Mouse (Mus musculus): Measurements from ENCODE around the gene Emc9.

Gene Emc9

DNA sequence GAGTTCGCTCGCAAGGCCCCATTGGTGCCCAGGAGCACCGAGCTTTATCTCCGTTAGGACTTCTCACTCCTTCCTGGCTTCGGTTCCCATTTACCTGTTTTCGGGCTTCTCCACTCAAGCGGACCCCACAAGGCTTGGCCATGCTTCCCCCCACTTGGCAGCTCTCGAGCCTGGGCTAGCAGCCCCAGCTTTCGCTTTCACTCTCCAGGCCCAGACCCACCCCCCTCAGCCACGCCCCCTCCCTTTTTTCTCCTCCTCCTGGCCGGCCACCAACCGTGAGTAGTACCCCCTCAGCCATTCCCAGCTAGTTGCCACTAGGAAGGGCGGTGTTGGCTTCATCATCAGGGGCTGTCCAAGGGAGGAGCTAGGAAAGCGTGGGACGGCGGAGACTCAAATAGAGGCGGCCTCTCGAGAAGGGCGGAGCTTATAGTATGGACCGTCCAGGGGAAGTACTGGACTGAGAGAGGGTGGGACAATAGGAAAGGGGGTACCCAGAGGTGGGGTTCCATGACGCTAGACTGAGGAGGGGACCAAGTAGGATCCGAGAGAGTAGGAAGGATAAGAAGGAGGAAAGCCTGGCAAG is 5.7 kb upstream of the Emc9 start, which contains the start of gene Psme2:
TSS of gene Psme2 (minus strand) at position 366 of the 583 bp plus-strand sequence.
- DNase-seq (ENCODE audit: low spot score), result peak; percentile 76

DNA sequence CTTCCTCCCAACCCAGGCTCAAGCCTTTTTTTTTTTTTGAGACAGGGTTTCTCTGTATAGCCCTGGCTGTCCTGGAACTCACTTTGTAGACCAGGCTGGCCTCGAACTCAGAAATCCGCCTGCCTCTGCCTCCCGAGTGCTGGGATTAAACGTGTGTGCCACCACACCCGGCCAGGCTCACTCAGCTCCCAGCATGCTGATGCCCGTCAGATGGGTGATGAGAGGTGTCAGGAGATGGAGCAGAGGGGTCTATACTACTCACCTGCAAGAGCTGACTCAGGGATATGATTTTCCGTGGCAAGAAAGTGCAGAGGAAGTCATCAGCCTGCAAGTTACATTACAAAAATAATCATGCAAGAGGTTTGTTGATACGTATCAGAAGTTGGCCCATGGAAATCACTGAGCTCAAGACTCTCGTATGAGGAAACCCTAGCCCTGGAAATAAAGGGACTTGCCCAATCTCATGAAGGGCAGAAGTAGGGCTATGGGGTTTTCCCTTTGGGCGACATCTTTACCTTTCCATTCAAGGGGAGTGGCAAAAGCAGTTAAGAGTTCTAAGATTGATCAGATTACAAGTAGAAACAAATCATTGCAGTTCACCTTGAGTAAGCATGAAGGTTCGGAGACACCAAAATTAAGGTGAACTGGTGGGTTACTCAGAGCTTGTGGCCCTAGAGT is 4.8 kb upstream of the Emc9 start:
- DNase-seq (ENCODE audit: low spot score), result no peak

DNA sequence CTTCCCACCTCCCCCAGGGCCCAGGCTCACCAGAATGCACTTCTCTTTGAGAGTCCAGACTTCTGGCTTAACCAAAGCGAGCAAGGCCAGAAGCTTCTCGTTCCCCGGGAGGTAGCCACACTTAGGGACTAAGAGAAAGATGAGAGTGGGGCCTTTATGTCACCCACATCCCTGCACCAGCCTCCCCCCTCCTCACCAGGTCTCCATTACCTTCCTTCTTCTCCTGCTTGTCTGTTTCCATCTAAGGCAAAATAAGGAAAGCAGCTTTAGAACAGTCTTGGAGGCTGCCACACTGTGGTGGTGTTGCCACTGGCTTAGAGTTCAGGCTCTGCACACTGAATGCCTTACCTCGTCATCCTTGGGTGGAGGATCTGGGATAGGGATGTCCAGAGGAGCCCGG is 4.2 kb upstream of the Emc9 start:
- no peak for DNase-seq (ENCODE audit: low spot score)

DNA sequence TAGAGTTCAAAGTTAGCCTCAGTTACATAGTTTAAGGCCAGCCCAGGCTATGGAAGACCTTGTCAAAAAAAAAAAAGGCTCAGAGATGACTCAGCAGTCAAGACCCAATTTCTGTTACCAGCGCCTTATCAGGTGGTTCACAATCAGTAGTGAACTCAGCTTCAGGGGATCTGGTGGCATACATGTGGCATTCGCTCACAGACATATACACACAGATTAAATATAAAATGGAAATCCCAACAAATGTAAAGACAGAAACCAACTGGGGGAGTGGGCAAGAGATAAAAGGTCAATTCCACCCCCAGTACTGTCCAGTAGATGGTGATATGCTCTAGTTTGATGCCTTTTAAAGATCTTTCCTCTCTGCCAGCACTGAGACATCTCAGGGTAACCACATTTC is 1.0 kb upstream of the Emc9 start:
- no peak for DNase-seq (ENCODE audit: low spot score)

DNA sequence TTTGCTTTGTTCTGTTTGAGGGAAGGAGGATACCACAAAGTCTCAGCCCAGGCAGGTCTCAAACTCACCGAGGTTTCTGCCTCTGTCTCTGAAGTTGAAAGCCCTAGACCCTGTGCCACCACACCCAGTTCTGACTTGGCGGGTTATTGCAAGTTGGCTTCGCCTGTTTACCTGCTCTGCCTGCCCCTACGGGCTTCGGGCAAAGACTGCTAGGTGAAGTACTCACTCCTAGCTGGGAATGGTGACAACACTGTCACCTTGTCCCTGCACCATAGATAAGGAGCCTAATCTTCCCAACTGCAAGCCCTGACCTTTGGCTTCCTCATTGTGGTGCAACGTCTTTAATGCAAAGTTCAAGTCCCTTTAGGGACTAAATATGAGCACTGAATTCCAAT is 461 bp upstream of the Emc9 start:
- no peak for DNase-seq (ENCODE audit: low spot score)

DNA sequence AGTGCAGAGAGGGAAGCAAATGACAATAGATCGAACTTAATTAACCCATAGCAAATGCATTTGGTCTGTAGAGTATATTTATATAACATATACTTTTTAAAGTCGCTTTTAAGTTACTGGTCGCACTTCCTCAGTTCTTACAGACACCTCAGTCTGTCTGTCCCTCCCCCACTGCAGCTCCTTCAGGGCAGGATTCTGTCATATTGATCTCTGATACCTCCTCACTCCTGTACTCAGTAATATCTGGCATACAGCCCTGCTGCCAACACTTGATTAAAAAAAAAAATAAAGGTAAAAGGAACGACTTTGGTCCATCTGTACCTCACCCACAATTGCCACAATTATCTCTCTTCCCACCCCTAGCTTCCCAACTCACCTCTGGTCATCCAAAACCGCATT is 800 bp downstream of the Emc9 start:
- no peak for DNase-seq (ENCODE audit: low spot score)

DNA sequence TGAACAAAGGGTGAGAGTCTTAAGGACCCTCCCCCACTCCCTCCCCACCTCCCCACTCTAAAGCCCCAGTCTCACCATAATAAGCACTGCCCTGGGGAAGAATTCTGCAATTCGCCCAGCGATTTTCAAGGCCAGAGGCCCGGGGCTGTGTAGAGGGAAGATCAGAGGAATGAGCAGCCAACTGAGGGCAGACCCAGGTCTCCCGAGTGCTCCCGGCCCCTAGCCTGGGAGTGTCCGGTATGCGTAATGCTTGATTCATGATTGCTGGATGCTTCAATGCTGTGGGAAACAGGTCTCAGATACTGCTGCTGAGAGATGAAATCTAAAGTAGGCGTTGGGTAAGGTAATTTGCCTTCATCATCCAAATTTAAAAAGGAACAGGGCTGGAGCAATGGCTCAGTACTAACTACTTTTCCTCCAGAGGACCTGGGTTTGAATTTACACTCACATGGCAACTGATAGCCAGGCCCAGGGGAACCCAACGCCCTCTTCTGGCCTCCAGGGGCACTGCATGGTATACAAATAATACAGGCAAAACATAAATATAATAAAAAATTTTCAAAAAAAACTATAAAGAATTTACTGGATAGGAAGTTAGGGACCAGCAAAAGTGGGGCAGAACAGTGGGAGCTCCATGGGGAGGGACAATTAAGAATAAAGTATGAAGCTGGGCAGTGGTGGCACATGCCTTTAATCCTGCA is 3.0 kb downstream of the Emc9 start:
- DNase-seq (ENCODE audit: low spot score), result no peak

DNA sequence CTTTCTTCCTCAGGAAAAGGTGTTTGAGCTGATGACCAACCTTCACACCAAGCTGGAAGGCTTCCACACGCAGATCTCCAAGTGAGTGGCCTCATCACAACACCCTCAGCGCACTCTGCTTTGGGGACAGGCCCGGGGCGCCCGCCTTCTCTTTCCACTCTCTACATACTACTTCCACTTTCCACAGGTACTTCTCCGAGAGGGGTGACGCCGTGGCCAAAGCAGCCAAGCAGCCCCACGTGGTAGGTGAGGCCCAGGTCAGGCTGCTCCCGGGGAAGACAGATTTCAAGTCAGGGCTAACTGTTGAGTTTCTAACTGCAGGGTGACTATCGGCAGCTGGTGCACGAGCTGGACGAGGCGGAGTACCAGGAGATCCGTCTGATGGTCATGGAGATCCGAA is 4.4 kb downstream of the Emc9 start:
- DNase-seq (ENCODE audit: low spot score), result no peak

DNA sequence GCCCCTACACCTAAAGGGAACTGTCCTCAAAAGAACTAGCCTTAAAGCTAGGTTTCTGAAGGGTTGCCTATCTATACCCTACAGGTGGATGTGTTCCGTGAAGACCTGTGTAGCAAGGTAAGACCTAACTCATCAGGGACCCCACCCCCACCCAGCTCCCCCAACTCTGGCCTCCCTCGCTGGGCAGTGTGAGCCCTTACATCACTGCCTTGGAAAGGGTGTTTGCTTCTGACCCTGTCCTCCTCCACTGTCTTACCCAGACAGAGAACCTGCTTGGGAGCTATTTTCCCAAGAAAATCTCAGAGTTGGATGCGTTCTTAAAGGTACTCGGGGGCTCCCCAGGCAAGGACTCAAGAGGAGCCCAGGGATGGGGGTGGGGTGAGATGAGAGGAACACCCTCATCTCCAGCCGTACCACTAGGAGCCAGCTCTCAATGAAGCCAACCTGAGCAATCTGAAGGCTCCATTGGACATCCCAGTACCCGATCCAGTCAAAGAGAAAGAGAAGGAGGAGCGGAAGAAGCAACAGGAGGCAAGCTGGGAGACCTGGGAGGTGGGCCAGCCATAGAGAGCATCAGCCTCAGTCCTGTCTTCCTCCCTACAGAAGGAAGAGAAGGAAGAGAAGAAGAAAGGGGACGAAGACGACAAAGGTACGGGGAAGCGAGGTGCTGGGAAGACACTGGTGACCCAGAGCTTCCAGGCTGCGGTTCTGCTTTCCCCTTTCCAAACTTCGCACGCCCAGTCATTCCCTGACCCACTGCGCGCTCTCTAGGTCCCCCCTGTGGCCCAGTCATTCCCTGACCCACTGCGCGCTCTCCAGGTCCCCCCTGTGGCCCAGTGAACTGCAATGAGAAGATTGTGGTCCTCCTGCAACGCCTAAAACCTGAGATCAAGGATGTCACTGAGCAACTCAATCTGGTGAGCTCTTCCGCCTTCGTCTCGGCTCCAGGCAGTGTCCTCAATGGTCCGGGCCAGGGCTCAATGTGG is 5.3 kb downstream of the Emc9 start:
- DNase-seq (ENCODE audit: low spot score), result no peak

DNA sequence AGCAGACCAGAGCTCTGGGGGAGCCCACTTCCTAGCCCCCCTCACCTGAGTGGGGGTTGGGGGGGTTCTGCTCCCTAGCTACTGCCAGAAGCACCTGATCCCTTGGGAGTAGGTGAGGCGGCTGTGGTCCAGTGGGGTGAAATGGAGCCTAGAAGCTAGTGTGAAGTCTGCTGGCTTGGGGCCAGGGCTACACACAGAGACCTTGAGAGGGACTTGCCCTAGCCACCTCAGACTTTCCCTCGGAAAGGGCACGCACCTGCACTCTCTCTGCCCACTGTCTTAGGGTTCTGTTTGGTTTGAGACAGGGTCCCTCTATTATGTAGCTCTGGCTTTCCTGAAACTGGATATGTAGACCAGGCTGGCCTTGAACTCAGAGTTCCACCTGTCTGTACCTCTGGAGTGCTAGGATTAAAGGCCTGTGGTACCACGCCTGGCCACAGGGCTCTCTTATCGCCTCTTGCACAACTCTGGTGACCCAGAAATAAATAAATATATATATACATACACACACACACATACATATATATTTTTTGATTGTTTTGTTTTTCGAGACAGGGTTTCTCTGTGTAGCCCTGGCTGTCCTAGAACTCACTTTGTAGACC is 6.3 kb downstream of the Emc9 start:
- peak; percentile 31 for DNase-seq (ENCODE audit: low spot score)

DNA sequence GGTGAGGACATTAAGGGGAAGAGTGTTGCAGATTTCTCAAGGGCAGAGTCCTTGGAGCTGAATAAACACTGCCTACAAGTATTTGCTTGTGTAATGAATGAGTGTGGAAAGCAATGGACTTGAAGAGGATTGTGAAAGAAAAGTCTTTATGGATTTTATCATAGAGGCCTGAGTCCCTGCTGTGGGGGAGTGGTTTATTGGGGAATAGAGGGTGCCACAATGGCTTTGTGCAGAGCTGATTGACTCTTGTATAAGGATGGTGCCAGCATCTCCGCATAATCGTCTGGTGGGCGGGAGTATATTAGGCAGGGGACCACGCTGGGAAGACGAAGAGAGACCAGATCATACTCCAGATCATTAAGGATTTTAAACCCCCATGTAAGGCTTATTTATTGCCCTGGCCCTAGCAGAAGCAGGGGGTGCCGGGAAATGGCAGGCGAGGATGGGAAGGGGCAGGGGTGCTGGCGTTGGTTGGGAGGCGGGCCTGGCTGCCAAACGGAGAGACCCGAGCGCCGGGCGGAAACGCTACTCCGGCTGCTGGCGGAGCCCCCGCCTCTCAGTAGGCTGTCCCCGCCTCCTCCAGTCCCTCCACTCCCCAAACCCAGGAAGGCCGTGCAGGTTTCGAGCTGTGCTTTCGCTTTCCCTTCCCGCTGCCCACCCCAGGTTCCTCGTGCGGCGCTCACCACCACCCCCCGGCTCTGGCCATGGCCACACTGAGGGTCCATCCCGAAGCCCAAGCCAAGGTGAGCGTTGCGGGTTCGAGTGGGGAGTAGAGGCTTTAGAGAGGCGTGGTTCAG is 7.0 kb downstream of the Emc9 start, which contains the start of gene Psme1:
TSS of gene Psme1 (plus strand) at position 253 of the 797 bp plus-strand sequence.
- DNase-seq (ENCODE audit: low spot score), result peak; percentile 52

DNA sequence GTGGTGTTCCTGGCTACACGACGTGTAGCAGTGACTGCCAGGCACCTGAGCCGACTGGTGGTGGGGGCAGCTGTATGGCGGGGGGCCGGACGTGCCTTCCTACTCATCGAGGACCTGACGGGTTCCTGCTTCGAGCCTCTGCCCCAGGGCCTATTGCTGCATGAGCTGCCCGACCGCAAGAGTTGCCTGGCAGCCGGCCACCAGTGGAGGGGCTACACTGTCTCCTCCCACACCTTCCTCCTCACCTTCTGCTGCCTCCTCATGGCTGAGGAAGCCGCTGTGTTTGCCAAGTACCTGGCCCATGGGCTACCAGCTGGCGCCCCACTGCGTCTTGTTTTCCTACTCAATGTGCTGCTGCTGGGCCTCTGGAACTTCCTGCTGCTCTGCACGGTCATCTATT is 8.7 kb downstream of the Emc9 start:
- no peak for DNase-seq (ENCODE audit: low spot score)

DNA sequence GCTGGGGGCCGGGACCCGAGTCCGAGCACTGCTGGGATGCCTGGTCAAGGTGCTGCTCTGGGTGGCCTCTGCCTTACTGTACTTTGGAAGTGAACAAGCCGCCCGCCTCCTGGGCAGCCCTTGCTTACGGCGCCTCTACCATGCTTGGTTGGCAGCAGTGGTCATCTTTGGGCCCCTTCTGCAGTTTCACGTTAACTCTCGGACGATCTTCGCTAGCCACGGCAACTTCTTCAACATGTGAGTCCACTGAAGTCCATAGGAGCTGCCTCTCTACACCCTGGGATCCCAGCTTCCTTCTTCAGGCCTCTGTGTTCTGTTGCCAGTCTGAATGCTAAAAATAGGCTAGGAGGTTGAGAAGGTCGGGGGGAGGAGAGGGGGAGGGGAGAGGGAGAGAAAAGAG is 9.4 kb downstream of the Emc9 start:
- DNase-seq (ENCODE audit: low spot score), result no peak

DNA sequence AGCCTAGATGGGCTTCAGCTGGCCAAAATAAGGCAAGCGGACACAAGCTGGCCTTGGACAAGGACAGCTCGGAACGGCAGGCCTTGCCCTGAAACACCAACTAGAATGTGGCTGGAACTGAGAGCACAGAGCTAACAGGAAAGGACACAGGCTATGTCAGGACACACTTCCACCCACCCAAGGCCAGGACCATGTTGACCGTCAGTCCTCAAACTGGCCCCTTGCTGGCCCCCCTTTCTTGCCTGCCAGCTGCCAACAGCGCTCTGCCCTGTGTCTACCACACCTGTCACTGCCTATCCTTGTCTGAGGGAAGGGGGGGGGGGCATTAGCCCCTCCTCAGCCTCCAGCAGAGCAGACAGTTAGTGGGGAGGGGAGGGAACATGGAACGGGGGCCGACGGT is 9.8 kb downstream of the Emc9 start, which contains the start of gene Fitm1:
TSS of gene Fitm1 (plus strand) at position 316 of the 400 bp plus-strand sequence.
- DNase-seq (ENCODE audit: low spot score), result no peak

DNA sequence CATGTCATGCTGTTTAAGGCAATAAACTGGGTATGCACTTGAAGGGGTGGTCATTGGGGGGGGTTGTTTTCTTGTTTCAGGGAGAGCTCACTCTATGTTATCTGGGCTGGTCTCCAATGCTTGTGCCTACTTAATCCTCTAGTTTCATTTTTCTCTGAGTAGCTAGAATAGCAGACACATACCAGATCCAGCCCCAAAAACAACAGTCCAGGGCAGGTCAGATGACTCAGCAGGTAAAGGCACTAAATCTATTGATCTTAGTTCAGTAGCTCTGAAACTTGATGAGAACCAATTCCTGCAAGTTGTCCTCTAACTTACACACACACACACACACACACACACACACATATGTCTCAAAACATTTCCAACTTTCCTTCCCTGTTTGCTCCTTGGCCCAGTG is 13.3 kb downstream of the Emc9 start:
- DNase-seq (ENCODE audit: low spot score), result no peak

DNA sequence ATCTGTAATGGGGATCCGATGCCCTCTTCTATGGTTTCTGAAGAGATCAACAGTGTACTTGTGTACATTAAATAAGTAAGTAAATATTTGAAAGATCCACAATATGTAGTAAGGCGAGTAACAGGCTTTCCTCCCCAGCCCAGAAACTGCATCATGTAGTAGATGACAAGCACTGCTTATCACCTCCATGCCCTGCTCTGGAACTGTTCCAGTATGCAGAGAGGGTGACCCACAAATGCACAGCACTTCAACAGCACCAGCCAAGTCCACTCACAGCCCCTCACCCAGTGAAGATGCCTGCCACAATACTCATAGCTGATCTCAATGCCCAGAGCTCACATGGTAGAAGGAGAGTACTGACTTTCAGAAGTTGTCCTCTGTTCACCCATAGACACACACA is 14.5 kb downstream of the Emc9 start:
- DNase-seq (ENCODE audit: low spot score), result no peak

DNA sequence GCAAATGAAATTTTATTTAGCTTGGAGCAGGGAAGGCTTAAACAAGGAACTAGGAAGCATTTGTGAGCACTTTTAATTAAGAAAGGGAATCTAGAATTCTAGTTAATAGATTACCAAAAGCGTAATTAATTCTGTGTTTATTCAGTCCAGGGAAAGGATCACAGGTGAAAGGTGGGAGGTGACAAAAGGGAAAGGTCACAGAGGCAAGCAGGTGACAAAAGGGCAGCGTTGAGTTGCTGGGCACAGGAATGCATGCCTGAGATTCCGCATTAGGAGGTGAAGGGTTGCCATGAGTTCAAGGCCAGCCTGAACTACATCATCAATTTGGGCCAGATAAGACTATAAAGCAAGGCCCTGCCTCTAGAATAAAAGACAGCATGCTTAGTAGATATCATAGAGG is 17.6 kb downstream of the Emc9 start:
- DNase-seq (ENCODE audit: low spot score), result no peak

DNA sequence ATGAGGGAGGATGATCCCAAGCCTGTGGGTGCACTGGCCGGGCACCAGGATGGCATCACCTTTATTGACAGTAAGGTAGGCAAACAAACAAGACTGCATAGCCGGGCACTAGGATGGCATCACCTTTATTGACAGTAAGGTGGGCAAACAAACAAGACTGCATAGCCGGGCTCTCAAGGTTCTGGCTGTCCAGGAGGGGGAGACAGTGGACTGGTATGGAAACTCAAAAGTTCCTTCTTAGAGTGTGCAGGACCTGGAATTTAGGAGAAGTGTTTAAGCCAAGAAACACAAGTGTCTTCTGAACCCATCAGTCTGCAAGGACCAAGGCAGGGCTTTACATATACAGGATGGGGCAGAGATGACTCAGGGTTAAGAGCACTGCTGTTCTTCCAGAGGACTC is 19.4 kb downstream of the Emc9 start:
- no peak for DNase-seq (ENCODE audit: low spot score)

DNA sequence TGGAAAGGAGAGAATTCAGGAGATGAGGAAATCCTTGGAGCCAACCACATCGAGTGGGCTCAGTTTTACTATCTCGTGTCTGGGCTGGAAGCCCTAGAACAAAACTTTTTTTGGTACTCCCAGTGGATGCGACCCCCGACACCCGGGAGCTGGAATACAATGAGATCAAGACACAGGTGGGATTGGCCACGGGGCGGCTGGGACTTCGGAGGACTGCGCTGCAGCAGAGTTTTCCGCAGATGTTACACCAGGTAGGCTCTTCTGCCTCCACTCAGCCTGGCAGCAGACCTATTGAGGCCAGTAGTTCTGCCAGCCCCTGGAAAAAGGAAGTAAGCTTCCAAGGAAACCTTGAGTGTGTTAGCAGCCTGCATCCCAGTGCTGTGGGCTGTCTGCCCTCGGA is 21.9 kb downstream of the Emc9 start:
- DNase-seq (ENCODE audit: low spot score), result no peak

DNA sequence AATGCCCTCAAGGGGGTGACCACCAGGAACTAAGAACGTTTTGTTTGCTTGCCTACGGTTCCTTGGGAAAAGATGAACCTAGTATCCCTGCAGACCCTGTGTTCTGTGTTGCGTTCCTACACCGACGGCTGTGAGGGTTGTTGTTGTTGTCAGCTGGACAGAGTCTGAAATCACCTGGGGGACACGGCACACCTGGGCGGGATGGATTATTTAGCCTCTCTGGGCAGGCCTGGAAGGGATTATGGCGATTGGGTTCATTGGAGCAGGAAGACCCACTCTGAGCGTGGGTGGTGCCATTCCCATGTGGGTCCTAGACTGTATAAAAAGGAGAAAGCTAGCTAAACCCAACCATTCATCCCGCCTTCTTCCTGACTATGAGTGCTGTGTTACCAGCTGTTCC is 23.2 kb downstream of the Emc9 start:
- no peak for DNase-seq (ENCODE audit: low spot score)

All from ovary, postnatal 10 days (tissue).